Mouse (Mus musculus) layer of hippocampus, adult 9-10 months (tissue): Measurements from ENCODE around the gene Gid4.

Experiments
- DNase-seq: peaks from one replicate; pipeline ENCODE4 v3.0.0; 2022; ENCODE audit warnings: low spot score

The Gid4 gene

DNA sequence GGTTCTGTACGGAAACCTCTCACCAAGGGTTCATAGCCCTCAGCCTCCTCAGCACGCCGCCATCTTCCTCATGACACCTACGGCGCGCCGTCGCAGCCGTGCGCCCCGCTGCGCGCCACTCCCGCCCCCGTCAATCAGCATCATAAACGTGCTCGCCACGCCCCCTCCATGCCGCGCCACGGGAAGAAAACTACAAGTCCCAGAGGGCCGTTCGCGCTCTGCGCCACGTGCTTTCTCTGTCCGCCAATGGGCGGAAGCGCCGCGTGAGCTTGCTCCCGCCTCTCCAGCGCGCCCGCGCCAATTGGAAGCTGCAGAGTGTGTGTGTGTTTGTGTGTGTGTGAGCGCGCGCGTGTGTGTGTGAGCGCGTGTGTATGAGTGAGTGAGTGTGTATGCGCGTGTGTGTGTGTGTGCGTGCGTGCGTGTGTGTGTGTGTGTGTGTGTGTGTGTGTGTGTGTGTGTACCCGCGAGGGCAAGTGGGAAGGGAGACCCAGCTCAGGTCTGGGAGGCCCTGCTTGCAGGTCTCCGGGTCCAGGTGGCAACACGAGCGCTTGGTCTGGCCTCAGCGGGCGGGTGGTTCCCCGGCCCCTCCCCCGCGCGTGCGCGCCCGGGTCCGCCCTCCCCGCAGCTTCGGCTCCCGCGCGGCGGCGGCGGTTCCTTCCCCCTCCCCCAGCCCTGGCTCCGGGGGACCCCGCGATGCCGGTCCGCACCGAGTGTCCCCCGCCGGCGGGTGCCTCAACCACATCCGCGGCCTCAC is at the start of gene Gid4:
Gene Gid4 (plus strand): TSS at position 183 of the 754 bp plus-strand sequence.
- peak; percentile 97 for DNase-seq

- DNase-seq, result no peak
Measured at GRCm38 (mm10) chr11:60367256-60367655, 49.7 kb upstream of the Gid4 start.

GRCm38 (mm10) chr11:60368909-60369308 is 48.0 kb upstream of the Gid4 start:
- DNase-seq, result no peak

DNA sequence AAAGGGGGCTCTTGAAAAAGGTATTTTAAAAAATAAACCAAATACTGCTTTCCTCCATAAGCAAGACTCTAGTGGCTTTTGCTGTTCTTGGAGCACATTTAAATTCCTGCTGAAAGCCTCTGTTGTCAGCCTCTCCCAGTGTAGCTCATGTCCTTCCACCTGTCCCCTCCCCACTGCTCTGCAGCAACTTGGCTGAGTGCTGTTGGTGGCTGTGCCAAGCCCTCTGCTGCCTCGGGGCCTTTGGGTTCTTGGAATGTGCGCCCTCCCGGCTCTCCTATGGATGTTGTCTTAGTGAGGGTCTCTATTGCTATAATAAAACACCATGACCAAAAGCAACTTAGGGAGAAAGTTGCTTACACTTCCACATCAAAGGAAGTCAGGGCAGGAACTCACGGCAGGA is 47.5 kb upstream of the Gid4 start:
- no peak for DNase-seq

DNA sequence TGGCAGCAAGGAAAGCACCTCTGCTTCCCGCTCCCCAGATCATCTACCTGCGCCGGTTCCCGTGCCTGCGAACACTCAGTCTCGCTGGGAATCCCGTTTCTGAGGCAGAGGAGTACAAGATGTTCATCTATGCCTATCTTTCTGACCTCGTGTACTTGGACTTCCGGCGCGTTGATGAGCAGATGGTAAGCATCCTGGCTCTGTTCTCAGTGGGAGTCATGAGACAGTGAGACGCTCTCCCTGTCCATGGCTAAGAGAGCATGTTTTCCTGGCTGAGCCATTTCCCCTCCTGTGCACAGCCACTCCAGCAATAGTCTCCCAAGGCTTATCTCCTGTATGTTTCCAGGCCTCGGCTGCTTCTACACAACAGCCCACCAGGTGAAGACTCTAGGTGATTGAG is 46.5 kb upstream of the Gid4 start:
- no peak for DNase-seq

GRCm38 (mm10) chr11:60374481-60374880 is 42.5 kb upstream of the Gid4 start:
- no peak for DNase-seq

GRCm38 (mm10) chr11:60383518-60383917 is 33.4 kb upstream of the Gid4 start:
- no peak for DNase-seq

DNA sequence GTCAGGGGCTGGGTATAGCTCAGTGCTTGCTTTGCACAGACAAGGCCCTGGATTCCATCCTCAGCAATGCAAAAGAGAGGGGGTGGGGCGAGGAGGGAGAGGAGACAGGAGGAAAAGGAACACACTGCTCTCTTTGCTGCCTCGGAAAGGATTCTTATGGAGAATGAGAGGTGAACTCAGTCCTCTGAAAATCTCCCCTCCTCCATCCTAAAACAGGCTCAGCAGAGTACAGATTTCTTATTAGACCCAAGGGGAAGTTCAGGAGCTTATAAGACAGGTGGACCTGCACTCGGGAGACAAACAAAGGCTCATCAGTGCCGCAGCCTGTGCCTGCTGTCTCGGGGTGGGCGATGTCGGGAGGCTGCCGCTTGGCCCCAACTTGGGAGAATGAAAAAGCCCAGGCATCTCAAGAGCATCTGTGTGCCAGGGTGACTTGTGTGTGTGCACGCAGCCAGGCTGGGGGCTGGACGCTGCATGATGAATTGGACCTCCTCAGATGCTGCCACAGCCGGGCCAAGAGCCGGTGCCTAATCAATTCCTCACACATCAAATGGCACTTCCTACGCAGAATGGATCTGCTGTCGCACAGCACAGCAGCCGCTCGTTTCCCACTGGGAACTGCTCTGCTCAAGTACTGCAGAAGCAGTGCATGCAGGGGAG is 32.1 kb upstream of the Gid4 start:
- DNase-seq, result peak; percentile 44

DNA sequence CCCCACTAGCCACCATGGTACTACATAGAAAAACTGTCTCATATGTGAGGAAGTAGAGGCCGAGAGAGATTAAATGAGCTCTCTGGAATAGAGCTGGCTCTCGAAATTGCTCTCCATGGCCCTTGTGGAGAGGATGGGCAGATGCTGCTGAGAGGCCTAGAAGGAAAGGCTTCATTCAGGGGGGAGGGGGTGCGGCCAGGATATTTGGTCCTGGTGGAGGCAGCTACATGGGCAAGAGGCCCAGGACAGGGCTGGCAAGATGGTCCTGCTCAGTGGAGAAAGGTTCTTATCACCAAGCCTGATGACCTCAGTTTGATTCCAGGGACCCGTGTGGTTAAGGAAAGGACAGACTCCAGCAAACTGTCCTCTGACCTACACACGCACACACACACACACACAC is 31.0 kb upstream of the Gid4 start:
- no peak for DNase-seq

GRCm38 (mm10) chr11:60387944-60388343 is 29.0 kb upstream of the Gid4 start:
- DNase-seq, result no peak

DNA sequence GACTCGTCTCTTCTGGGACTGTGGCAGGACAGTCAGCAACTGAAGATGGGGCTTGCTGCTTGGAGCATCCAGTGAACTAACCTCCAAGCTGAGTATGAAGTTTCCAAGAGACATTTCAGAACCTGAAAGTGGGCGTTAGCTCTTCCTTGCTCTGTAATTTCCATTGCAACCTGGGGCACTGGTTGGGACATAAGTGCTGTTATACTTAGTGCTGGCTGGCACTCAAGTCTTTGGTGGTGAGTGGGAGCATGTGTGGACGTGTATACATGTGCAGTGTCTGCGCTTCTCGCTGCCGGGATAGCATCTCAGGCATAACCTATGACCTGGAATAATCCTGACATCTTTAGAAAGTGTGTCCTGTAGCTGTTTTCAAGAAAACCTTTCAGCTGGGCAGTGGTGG is 25.6 kb upstream of the Gid4 start:
- no peak for DNase-seq

GRCm38 (mm10) chr11:60396546-60396945 is 20.4 kb upstream of the Gid4 start:
- DNase-seq, result no peak

DNA sequence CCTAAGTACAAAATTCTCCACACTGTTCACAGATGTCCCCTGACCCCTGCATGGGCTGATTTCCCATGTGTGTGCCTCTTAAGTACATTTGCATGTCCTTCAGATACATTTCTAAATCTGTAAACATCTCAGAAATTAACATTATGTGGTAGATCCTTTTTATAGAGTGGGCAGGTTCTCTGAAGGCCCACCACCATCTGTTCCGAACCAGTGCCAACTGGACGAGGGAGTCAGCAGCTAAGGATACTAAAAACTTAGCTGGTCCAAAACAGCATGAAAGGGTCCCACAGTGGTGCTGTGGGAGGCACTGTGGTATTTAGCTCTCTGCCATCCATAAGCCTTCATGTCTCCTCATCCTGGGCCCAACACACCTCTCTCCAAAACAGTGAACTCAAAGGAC is 19.8 kb upstream of the Gid4 start:
- DNase-seq, result no peak

DNA sequence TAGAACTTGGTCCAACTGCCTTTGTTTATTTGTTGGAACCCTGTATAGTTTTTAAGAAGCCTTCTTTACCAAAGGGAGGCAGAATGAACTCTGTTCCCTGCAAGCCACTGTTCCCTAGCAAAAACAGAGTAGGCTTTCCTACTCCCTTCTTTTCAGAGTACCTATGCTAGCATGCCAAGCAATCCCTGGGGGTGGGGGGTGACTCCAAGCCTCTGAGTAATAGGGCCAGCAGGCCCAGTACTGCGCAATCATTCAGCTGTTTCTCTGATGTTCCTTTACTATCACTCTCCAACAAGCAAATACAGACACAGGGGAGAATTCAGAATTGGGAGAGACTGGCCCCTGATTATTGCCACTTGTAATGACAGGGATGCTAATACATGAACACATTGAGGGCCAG is 10.3 kb upstream of the Gid4 start:
- no peak for DNase-seq

DNA sequence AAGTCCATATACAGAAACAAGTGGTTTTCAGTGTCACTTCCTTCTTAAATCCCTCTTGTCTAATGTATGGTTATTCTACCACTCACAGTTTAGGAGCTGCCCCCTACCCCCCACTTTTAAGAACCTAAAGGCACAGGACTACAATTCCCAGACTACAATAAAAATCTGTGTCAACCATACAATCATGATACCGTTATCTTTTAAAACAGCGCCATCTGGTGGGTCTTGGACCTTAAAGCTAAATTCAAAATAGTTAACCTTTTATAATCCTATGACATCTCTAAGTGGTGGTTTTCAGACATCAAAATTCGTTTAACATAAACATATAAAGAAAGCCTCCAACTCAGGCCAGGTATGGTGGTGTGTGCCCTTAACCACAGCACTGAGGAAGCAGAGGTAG is 4.8 kb upstream of the Gid4 start:
- peak; percentile 80 for DNase-seq

- no peak for DNase-seq
Measured at GRCm38 (mm10) chr11:60412921-60413320, 4.0 kb upstream of the Gid4 start.

- DNase-seq, result no peak
Measured at GRCm38 (mm10) chr11:60416590-60416962, 369 bp upstream of the Gid4 start.

- DNase-seq, result no peak
Measured at GRCm38 (mm10) chr11:60417717-60418472, 950 bp downstream of the Gid4 start, which contains the start of gene Atpaf2. TSS of gene Atpaf2 (minus strand) at chr11:60418457.

- no peak for DNase-seq
Measured at GRCm38 (mm10) chr11:60418473-60418803, 1.5 kb downstream of the Gid4 start.

DNA sequence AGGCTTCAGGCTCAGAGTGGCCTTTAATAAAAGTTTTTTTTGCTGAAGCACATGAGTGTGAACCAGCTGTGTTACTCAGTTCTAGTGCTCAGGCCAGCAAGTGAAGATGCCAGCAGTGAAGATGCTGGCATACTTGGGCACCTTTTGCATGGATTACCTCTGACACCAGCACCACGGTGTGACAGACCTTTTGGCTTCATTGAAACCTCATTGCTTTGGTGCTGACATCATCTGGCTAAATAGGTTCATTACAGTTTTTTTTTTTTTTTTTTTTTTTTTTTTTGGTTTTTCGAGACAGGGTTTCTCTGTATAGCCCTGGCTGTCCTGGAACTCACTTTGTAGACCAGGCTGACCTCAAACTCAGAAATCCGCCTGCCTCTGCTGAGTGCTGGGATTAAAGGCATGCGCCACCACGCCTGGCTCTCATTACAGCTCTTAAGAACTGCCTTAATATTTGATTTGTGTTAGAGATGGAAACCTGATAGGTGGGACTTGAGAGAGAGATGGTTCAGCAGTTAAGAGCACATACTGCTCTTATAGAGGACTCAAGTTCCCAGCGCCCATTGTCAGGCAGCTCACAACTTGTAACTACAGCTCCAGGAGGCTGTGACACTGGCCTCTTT is 5.2 kb downstream of the Gid4 start:
- no peak for DNase-seq

DNA sequence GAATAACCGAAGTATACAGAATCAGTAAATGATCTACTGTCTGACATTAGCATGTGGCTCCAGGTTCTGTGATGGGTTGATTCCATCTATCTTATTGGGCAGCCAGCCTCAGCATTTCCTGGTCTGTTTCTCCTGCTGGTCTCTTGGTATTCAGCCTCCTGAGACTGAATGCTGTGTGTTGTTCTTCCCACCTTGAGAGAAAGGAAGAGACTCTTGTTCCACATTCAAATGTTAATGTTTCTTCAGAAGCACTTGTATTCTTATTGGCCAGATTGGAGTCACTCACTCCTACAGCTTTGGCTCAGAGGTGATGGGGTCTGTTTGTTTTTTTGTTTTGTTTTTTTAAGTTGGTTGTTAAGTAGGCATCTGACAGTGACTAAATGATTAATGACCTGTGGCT is 6.1 kb downstream of the Gid4 start:
- DNase-seq, result no peak

- DNase-seq, result no peak
Measured at GRCm38 (mm10) chr11:60426417-60426816, 9.5 kb downstream of the Gid4 start.

- no peak for DNase-seq
Measured at GRCm38 (mm10) chr11:60427628-60428027, 10.7 kb downstream of the Gid4 start.
